Mouse (Mus musculus) frontal cortex, adult 2 months (tissue): Measurements from ENCODE around the gene Tbpl1. TPM values are rescaled to one million over a fixed set of nuclear protein-coding genes. Genes with fewer than 3 reads are reported as not detected.

Experiments
- DNase-seq, 2 experiments: peaks; one replicate each; pipeline ENCODE4 v3.0.0; 2022; ENCODE audit warnings: low spot score in 1 of 2; ENCODE audit errors: extremely low spot score in 1 of 2
- polyA plus RNA-seq: library from polyadenylated mRNA; depleted of rRNA; stranded (reverse); fragments of >200 nt; gene quantifications from 2 replicates; pipeline ENCODE4 v1.2.3, GENCODE M21; 2012

The Tbpl1 gene
- polyA plus RNA-seq, 1 experiment, result 46.6 TPM

- no peak for DNase-seq
These were observed 18.8 kb downstream of the Tbpl1 start for GRCm38 (mm10) chr10:22712955-22713354.

GRCm38 (mm10) chr10:22710173-22710777, 21.5 kb downstream of the Tbpl1 start:
- DNase-seq, result no peak

DNA sequence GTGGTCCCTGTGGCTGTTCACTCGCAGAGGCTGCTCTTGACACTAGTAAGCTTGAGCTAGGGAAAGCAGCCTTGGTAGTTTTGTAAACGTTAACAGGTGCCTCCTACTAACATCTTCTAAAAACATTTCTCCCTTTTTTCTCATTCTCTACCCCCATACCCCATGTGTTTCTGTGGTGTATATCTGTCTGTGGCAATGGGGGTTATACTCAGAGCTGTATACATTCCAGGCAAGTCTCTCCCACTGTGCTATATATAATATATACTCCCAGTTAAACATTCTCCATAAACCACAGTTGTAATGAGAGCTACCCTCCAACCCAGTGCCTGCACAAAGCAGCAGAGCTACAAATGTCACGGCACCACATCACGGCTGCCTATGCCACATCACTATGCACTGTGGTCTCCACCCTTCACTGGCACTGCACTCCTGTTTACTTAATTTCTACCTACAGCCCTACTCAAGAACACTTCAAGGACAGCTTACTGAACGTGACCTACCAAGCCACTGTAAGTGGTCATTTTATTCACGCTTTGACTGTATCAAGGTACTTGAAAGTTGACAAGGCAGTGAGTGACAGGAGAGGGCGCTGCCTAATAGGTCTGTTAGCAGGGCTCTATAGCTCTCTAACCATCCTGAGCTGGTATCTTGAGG, 23.4 kb downstream of the Tbpl1 start:
- no peak for DNase-seq

- DNase-seq, result no peak
These were observed 27.9 kb downstream of the Tbpl1 start for GRCm38 (mm10) chr10:22703844-22704243.

- DNase-seq, result peak in 1 of 2 experiments; percentile 66
These were observed 30.0 kb downstream of the Tbpl1 start for GRCm38 (mm10) chr10:22701485-22702315.

GRCm38 (mm10) chr10:22700773-22701172, 31.0 kb downstream of the Tbpl1 start:
- no peak for DNase-seq

DNA sequence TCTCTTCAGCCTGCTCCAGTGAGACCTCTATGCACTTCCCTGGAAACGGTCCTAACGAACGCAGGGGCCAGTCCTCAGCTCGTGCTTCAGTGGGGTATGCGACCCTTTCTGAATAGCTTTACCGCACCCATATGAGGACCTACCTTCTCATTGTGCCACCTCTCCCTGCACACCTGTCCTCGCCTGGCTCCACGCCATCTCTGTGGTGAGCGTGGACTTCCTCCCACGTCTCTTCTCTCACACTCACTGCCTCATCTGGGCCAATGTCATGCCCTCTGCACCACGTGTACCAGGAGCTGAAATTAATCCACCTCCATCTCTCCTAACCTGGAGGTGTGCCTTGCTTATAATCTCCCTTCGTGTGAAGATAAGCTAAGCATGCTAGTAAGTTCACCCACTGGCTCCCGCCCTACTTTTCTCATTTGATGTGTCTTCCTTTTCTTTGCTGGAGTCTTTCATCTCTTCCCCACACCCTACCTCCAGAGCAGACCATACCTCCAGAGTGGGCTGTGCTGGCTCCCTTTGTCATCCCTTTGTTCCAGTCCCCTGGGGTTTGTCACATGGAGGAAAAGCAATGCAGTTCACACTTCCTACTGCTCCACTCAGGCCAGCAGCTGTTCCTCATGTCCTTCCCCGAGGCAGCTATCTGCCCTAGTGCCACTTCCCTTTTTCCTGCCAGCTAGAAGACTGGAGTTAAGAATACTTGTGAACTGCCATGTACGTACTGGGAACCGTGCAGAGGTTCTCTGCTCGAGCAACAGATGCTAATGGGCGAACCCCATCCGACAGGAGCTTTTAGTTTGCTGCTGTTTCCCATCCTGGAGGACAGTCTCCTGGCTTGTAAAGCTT, 32.0 kb downstream of the Tbpl1 start:
- DNase-seq, result no peak

GRCm38 (mm10) chr10:22698158-22698953, 33.4 kb downstream of the Tbpl1 start:
- no peak for DNase-seq

DNA sequence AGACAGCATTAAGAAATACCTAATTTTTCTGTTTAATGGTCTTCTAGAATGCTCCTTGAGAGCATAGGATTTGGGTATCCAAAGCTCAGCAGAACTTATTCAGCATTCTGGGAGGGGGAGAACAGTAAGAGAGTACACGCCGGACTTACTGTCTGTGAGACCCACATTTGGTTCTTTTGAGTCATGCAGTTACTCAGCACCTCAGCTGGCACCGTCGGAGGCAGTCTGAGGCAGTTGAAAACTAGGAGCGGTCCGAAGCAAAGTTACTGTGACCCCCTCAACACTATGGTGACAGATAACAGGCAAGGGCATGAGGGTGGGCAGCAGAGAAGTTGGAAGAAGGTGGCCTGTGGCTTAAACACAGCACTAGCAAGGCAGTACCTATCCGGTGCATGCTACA, 34.9 kb downstream of the Tbpl1 start:
- no peak for DNase-seq

- no peak for DNase-seq
These were observed 35.5 kb downstream of the Tbpl1 start for GRCm38 (mm10) chr10:22696236-22696635.

DNA sequence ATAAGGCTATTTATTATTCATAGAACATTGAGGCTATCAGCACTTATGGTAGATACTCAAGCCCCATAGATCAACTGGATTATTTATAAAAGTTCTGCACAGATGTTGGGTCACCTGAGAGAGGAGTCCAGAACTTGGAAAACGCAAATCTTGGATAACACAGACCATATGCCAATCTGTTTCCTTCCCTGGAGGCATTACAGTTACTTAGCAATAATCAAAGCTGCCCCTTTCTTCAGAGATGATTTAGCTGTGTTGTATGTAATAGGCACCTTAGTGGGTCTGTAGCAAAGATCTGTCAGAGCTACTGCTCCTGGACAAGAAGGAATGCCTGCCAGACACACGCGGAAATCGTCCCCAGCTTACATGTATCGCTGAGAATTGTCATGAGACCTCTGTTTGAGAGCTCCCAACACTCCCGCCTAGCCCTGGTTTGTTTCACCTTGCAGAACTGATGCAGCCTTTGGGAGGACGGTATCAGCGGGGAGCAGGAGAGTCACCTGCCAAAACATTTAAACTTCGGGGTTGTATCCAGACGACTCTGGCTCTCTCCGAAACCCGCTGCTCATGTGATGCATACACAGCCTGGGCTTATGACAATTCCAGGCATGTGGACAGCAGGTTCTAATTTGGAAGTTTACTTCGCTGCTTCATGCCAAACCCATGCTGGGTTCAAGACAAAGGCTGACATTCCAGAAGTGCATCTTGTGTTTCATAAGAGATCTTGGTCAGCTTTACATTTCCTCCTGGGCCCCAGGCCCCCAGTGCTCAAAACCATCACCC, 55.7 kb downstream of the Tbpl1 start:
- no peak for DNase-seq

DNA sequence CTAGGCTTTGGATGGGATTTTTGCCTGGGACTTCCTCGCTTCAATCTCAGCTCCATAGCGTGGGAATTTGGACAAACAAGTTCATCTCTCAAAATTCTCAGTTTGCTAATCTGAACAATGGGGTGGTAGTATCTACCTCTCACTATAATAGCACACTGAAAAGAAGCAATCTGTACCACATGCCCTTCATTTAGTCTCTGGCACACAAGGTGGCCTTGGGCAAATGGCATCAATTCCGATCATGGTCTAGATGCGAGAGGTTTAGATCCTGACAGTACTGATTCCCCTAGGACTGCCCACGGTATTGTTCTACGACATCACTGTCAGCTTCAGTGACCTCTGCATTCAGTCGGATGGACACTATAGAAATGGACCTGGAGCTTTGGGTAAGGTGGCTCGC, 57.6 kb downstream of the Tbpl1 start:
- no peak for DNase-seq

- no peak for DNase-seq
These were observed 63.2 kb downstream of the Tbpl1 start for GRCm38 (mm10) chr10:22668509-22668908.

DNA sequence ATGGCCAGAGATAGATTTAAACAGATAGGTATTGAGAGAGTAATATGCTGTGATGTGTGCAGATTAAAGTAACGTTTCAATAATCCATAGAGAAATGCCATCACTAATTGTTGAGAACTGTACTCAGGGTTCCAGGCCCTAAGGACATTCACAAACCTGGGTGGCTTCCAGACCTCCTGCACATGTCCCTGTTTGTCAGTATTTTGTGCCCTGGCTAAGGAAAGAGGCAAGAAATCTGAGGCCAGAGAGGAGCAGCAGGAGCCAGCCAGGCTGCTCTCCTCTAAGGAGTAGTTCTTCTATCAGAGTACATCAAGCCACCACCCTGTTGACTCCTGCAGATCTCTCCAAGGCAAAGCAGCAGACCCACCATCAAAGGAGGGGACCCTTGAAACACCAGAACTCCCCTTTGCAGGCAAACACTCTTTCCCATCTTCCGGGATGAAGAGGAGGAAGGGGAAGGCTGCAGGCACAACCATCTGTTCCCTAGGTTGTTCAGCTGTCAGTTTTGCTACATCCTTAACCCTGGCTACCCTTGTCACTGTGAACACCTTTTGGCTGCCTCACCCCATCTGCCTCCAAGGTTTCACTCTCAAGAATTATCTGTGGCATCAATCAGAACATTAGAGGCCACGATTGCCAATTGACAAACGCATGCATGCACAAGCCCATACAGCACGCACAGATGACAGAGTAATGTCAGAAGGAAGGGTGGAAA, 71.3 kb downstream of the Tbpl1 start:
- no peak for DNase-seq

DNA sequence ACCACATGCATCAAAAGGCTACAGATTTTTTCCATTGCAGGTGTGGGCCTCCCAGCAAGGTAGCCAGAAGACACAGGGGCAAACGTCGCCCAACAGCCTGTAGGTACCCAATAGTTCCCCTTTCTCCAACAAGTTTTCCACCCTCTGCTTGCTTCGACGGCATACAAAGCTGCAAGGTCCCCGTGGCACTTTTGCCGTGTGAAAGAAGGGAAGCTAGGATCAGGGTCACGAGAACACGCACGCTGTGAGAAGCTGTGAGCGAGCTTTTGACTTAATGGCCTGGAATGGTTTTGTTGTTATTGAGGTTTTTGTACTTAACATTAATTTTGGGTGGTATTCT, 72.4 kb downstream of the Tbpl1 start:
- DNase-seq, result no peak

GRCm38 (mm10) chr10:22658534-22659385, 73.0 kb downstream of the Tbpl1 start:
- no peak for DNase-seq
